ENCODE assay signal across 24 mouse cellular contexts in the genomic region with DNA sequence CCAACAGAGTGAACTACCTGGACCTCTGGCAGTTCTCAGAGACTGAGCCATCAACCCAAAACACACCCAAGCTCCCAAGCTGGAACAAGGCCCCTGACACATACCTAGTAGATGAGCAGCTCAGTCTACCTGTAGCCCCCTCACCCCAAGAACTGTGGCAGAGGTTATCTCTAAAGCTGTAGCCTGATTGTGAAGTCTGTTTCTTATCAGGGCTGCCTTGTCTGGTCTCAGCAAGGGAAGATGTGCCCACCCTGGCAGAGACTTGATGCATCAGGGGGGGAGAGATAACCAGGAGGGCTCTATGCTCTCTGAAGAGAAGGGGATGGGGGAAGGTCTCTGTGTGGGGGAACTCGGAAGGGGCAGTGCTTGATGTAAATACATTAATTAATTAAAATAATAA.
DNase-seq lines count a peak whose midpoint lies in the region; ATAC-seq and TF ChIP-seq lines count a peak whose summit lies in the region.
"Had no signal": no experiment of that assay in that cellular context is flagged by ENCODE, and none has a peak within 500 bp of the region (broad histone marks: within the 10 kb centered on the region; RNA-seq: fewer than 3 reads in every experiment).

No protein-coding gene starts in this region.

- no peak overlapping the region for H3K4me3 ChIP-seq in heart, embryonic 11.5 days (ENCODE audit: low read depth, low read length)
- H3K4me3 ChIP-seq in liver, embryonic 12.5 days, result no peak overlapping the region
- H3K4me3 ChIP-seq in liver, postnatal 0 days (ENCODE audit: low read depth, low read length), result no peak overlapping the region
- H3K4me3 ChIP-seq in liver, embryonic 13.5 days (replicated peaks), result no peak overlapping the region
- no peak overlapping the region for H3K4me3 ChIP-seq in intestine, postnatal 0 days (ENCODE audit: low read depth, low read length)
- H3K4me3 ChIP-seq in intestine, embryonic 15.5 days (replicated peaks), result no peak overlapping the region
- H3K4me3 ChIP-seq: embryonic facial prominence, embryonic 10.5 days; embryonic facial prominence, embryonic 12.5 days; forebrain, embryonic 13.5 days; forebrain, embryonic 15.5 days had no signal

- no peak for ATAC-seq in heart, embryonic 11.5 days (replicated peaks; ENCODE audit: insufficient number of reproducible peaks, low FRiP score, low TSS enrichment)
- peak; percentile 42; the same call in 1 of the 2 replicates for ATAC-seq in liver, embryonic 12.5 days
- ATAC-seq in liver, postnatal 0 days, result no peak
- peak; percentile 20; the same call in 1 of the 2 replicates for ATAC-seq in liver, embryonic 13.5 days (ENCODE audit: low read depth)
- ATAC-seq in intestine, postnatal 0 days, result no peak
- no peak for ATAC-seq in intestine, embryonic 15.5 days
- ATAC-seq: activated CD4-positive, CD25-positive, alpha-beta regulatory T cell, adult 4 months; CD4-positive, CD25-positive, alpha-beta regulatory T cell, adult 4 months; forebrain, embryonic 13.5 days; forebrain, embryonic 15.5 days; Patski had no signal

- no peak for TF ChIP-seq CTCF in liver, postnatal 0 days (IDR thresholded peaks at IDR 0.05; ENCODE audit: low read depth)
- no peak for TF ChIP-seq CTCF in intestine, postnatal 0 days (IDR thresholded peaks at IDR 0.05; ENCODE audit: low read depth)

- no peaks in the 10 kb centered on the region for H3K36me3 ChIP-seq in heart, embryonic 11.5 days (ENCODE audit: control insufficient read depth, insufficient read depth, low read length)
- no peaks in the 10 kb centered on the region for H3K36me3 ChIP-seq in liver, embryonic 12.5 days
- no peaks in the 10 kb centered on the region for H3K36me3 ChIP-seq in liver, postnatal 0 days (replicated peaks; ENCODE audit: insufficient read depth, low read length)
- H3K36me3 ChIP-seq in liver, embryonic 13.5 days, result no peaks in the 10 kb centered on the region
- H3K36me3 ChIP-seq in intestine, postnatal 0 days (ENCODE audit: control insufficient read depth, insufficient read depth), result no peaks in the 10 kb centered on the region
- H3K36me3 ChIP-seq in intestine, embryonic 15.5 days, result no peaks in the 10 kb centered on the region
- H3K36me3 ChIP-seq: embryonic facial prominence, embryonic 10.5 days; embryonic facial prominence, embryonic 12.5 days; forebrain, embryonic 15.5 days had no signal

- WGBS in heart, embryonic 11.5 days (ENCODE audit: insufficient replicate concordance), result 31% methylated on average over 1 of the region's 1 CpGs
- 38% methylated on average over 1 of the region's 1 CpGs for WGBS in liver, embryonic 12.5 days (ENCODE audit: insufficient replicate concordance)
- 52% methylated on average over 1 of the region's 1 CpGs for WGBS in liver, postnatal 0 days (ENCODE audit: insufficient replicate concordance)
- WGBS in liver, embryonic 13.5 days (ENCODE audit: insufficient replicate concordance), result 52% methylated on average over 1 of the region's 1 CpGs
- WGBS in intestine, postnatal 0 days, result 75% methylated on average over 1 of the region's 1 CpGs
- 64% methylated on average over 1 of the region's 1 CpGs for WGBS in intestine, embryonic 15.5 days

- no peaks in the 10 kb centered on the region for H3K9me3 ChIP-seq in heart, embryonic 11.5 days (replicated peaks; ENCODE audit: control insufficient read depth, low read length)
- no peaks in the 10 kb centered on the region for H3K9me3 ChIP-seq in liver, embryonic 12.5 days (replicated peaks)
- H3K9me3 ChIP-seq in liver, postnatal 0 days (ENCODE audit: low read length), result no peaks in the 10 kb centered on the region
- no peaks in the 10 kb centered on the region for H3K9me3 ChIP-seq in liver, embryonic 13.5 days (replicated peaks)
- H3K9me3 ChIP-seq in intestine, postnatal 0 days (ENCODE audit: control insufficient read depth), result no peaks in the 10 kb centered on the region
- no peaks in the 10 kb centered on the region for H3K9me3 ChIP-seq in intestine, embryonic 15.5 days
- H3K9me3 ChIP-seq: embryonic facial prominence, embryonic 10.5 days; embryonic facial prominence, embryonic 12.5 days; forebrain, embryonic 13.5 days; forebrain, embryonic 15.5 days had no signal

- H3K9ac ChIP-seq in heart, embryonic 11.5 days (ENCODE audit: low read depth, low read length), result no peak overlapping the region
- H3K9ac ChIP-seq in liver, embryonic 12.5 days, result no peak overlapping the region
- H3K9ac ChIP-seq in liver, postnatal 0 days (replicated peaks), result no peak overlapping the region
- no peak overlapping the region for H3K9ac ChIP-seq in liver, embryonic 13.5 days
- no peak overlapping the region for H3K9ac ChIP-seq in intestine, postnatal 0 days (ENCODE audit: low read depth, low read length)
- H3K9ac ChIP-seq in intestine, embryonic 15.5 days, result no peak overlapping the region
- H3K9ac ChIP-seq: embryonic facial prominence, embryonic 12.5 days; forebrain, embryonic 13.5 days; forebrain, embryonic 15.5 days had no signal

- no peaks in the 10 kb centered on the region for H3K27me3 ChIP-seq in heart, embryonic 11.5 days (ENCODE audit: control insufficient read depth, insufficient read depth, low read length)
- no peaks in the 10 kb centered on the region for H3K27me3 ChIP-seq in liver, embryonic 12.5 days (replicated peaks)
- H3K27me3 ChIP-seq in liver, postnatal 0 days (ENCODE audit: insufficient read depth, low read length), result no peaks in the 10 kb centered on the region
- H3K27me3 ChIP-seq in liver, embryonic 13.5 days, result no peaks in the 10 kb centered on the region
- H3K27me3 ChIP-seq in intestine, postnatal 0 days (replicated peaks; ENCODE audit: control insufficient read depth, insufficient read depth, low read length), result no peaks in the 10 kb centered on the region
- no peaks in the 10 kb centered on the region for H3K27me3 ChIP-seq in intestine, embryonic 15.5 days (replicated peaks)
- H3K27me3 ChIP-seq: CH12.LX; embryonic facial prominence, embryonic 12.5 days; forebrain, embryonic 13.5 days; forebrain, embryonic 15.5 days; Patski had no signal

- H3K4me2 ChIP-seq in heart, embryonic 11.5 days, result no peak overlapping the region
- no peak overlapping the region for H3K4me2 ChIP-seq in liver, embryonic 12.5 days
- H3K4me2 ChIP-seq in liver, postnatal 0 days (ENCODE audit: low read depth, low read length), result no peak overlapping the region
- H3K4me2 ChIP-seq in liver, embryonic 13.5 days, result no peak overlapping the region
- H3K4me2 ChIP-seq in intestine, postnatal 0 days (replicated peaks; ENCODE audit: low read depth), result no peak overlapping the region
- H3K4me2 ChIP-seq in intestine, embryonic 15.5 days (replicated peaks), result no peak overlapping the region
- H3K4me2 ChIP-seq: embryonic facial prominence, embryonic 12.5 days; forebrain, embryonic 13.5 days; forebrain, embryonic 15.5 days had no signal

- no peak for TF ChIP-seq EP300 in liver, postnatal 0 days (IDR thresholded peaks at IDR 0.05; ENCODE audit: low read depth)

- H3K27ac ChIP-seq in heart, embryonic 11.5 days (ENCODE audit: low read depth, low read length), result no peak overlapping the region
- no peak overlapping the region for H3K27ac ChIP-seq in liver, embryonic 12.5 days
- H3K27ac ChIP-seq in liver, postnatal 0 days (ENCODE audit: low read depth), result no peak overlapping the region
- H3K27ac ChIP-seq in liver, embryonic 13.5 days, result no peak overlapping the region
- H3K27ac ChIP-seq in intestine, postnatal 0 days (ENCODE audit: low read depth, low read length), result no peak overlapping the region
- no peak overlapping the region for H3K27ac ChIP-seq in intestine, embryonic 15.5 days
- H3K27ac ChIP-seq: embryonic facial prominence, embryonic 10.5 days; embryonic facial prominence, embryonic 12.5 days; forebrain, embryonic 13.5 days; forebrain, embryonic 15.5 days had no signal

- DNase-seq in heart, adult 11 months, result peak; percentile 77
- DNase-seq in liver, postnatal 0 days, result no peak
- DNase-seq in liver, embryonic 13.5 days, result no peak
- DNase-seq: adrenal gland, adult 8-10 months; adrenal gland, postnatal 14 days; adrenal gland, postnatal 36 days; B cell, adult 2 months; cerebellum, adult 11-12 months; cerebellum, adult 2 months; cerebellum, adult 9-10 months; cerebellum, postnatal 10 days; cerebellum, postnatal 25 days had no signal

- H3K4me1 ChIP-seq in heart, embryonic 11.5 days (ENCODE audit: control insufficient read depth, insufficient read depth, low read length), result no peaks in the 10 kb centered on the region
- H3K4me1 ChIP-seq in liver, embryonic 12.5 days, result no peaks in the 10 kb centered on the region
- no peaks in the 10 kb centered on the region for H3K4me1 ChIP-seq in liver, postnatal 0 days (ENCODE audit: insufficient read depth)
- H3K4me1 ChIP-seq in liver, embryonic 13.5 days (replicated peaks), result no peaks in the 10 kb centered on the region
- H3K4me1 ChIP-seq in intestine, postnatal 0 days (replicated peaks; ENCODE audit: control insufficient read depth, insufficient read depth, low read length), result no peaks in the 10 kb centered on the region
- no peaks in the 10 kb centered on the region for H3K4me1 ChIP-seq in intestine, embryonic 15.5 days (replicated peaks)
- H3K4me1 ChIP-seq: embryonic facial prominence, embryonic 10.5 days; embryonic facial prominence, embryonic 12.5 days; forebrain, embryonic 13.5 days; forebrain, embryonic 15.5 days had no signal

Comparison
In these comparisons a context has a peak if more than half of its experiments do, and no peak if none do; other contexts are left out.
1. ATAC-seq: peak in liver, embryonic 12.5 days (single experiment) and liver, embryonic 13.5 days (single experiment); none in heart, embryonic 11.5 days (single experiment), liver, postnatal 0 days (single experiment), intestine, postnatal 0 days (single experiment) and intestine, embryonic 15.5 days (single experiment).